Mouse (Mus musculus): ENCODE results near the gene Gtf2a1l. TPM values are rescaled to one million over a fixed set of nuclear protein-coding genes. Genes with fewer than 3 reads are reported as not detected.

Gene Gtf2a1l
- polyA plus RNA-seq (2014; fragmentation: Nextera tagmentation; extraction: Ambion mirVana), result not detected in 2 replicates

GRCm38 (mm10) chr17:88668452-88668851 lies at the start of gene Gtf2a1l:
Gene Gtf2a1l (plus strand): TSS chr17:88668660.
- no peaks in the 10 kb centered on the region for H3K36me3 ChIP-seq (ENCODE audit: control insufficient read depth, insufficient read depth, low read length)
- ATAC-seq (ENCODE audit: low FRiP score, low TSS enrichment), result peak; percentile 71

GRCm38 (mm10) chr17:88620935-88621334 lies 47.5 kb upstream of the Gtf2a1l start:
- no peak for ATAC-seq (ENCODE audit: low FRiP score, low TSS enrichment)
- Histone ChIP-seq H3K36me3 (ENCODE audit: control insufficient read depth, insufficient read depth, low read length) (no peaks in the 10 kb centered on the region), H3K27ac (ENCODE audit: low read depth, low read length) (no peak overlapping the region), H3K4me1 (ENCODE audit: control insufficient read depth, insufficient read depth, low read length) (peaks cover 9% of the 10 kb centered on the region), H3K4me2 (replicated peaks; ENCODE audit: low read depth, low read length) (no peak overlapping the region), H3K4me3 (ENCODE audit: low read length) (no peak overlapping the region), H3K9me3 (ENCODE audit: control insufficient read depth, low read length) (no peaks in the 10 kb centered on the region), H3K27me3 (ENCODE audit: control insufficient read depth, insufficient read depth, low read length) (no peaks in the 10 kb centered on the region), H3K9ac (ENCODE audit: low read depth, low read length) (no peak overlapping the region)
- 89% methylated on average over 4 of the region's 4 CpGs for WGBS

More at GRCm38 (mm10) chr17:88668452-88668851, at the start of gene Gtf2a1l:
- H3K9me3 ChIP-seq (ENCODE audit: control insufficient read depth, low read length), result no peaks in the 10 kb centered on the region
- H3K4me2 ChIP-seq (replicated peaks; ENCODE audit: low read depth, low read length), result peak within 1 kb of the TSS; percentile 31
- 33% methylated on average over 21 of the region's 21 CpGs for WGBS
- H3K27me3 ChIP-seq (ENCODE audit: control insufficient read depth, insufficient read depth, low read length), result no peaks in the 10 kb centered on the region
- no peak within 1 kb of the TSS for H3K27ac ChIP-seq (ENCODE audit: low read depth, low read length)
- no peaks in the 10 kb centered on the region for H3K4me1 ChIP-seq (ENCODE audit: control insufficient read depth, insufficient read depth, low read length)
- no peak within 1 kb of the TSS for H3K9ac ChIP-seq (ENCODE audit: low read depth, low read length)
- peak within 1 kb of the TSS; percentile 6; the same call in 1 of the 2 replicates for H3K4me3 ChIP-seq (ENCODE audit: low read length)

GRCm38 (mm10) chr17:88621374-88621773 lies 47.1 kb upstream of the Gtf2a1l start:
- 83% methylated on average over 3 of the region's 3 CpGs for WGBS
- Histone ChIP-seq H3K36me3 (ENCODE audit: control insufficient read depth, insufficient read depth, low read length) (no peaks in the 10 kb centered on the region), H3K9me3 (ENCODE audit: control insufficient read depth, low read length) (no peaks in the 10 kb centered on the region), H3K27ac (ENCODE audit: low read depth, low read length) (no peak overlapping the region), H3K4me1 (ENCODE audit: control insufficient read depth, insufficient read depth, low read length) (peaks cover 13% of the 10 kb centered on the region), H3K4me2 (replicated peaks; ENCODE audit: low read depth, low read length) (no peak overlapping the region), H3K4me3 (ENCODE audit: low read length) (no peak overlapping the region), H3K27me3 (ENCODE audit: control insufficient read depth, insufficient read depth, low read length) (no peaks in the 10 kb centered on the region), H3K9ac (ENCODE audit: low read depth, low read length) (no peak overlapping the region)
- ATAC-seq (ENCODE audit: low FRiP score, low TSS enrichment), result no peak

- 95% methylated on average over 1 of the region's 1 CpGs for WGBS
- peaks cover 25% of the 10 kb centered on the region for H3K4me1 ChIP-seq (ENCODE audit: control insufficient read depth, insufficient read depth, low read length)
- H3K27me3 ChIP-seq (ENCODE audit: control insufficient read depth, insufficient read depth, low read length), result no peaks in the 10 kb centered on the region
- H3K9ac ChIP-seq (ENCODE audit: low read depth, low read length), result no peak overlapping the region
- H3K36me3 ChIP-seq (ENCODE audit: control insufficient read depth, insufficient read depth, low read length), result no peaks in the 10 kb centered on the region
- no peak overlapping the region for H3K4me2 ChIP-seq (replicated peaks; ENCODE audit: low read depth, low read length)
- H3K4me3 ChIP-seq (ENCODE audit: low read length), result no peak overlapping the region
- no peak overlapping the region for H3K27ac ChIP-seq (ENCODE audit: low read depth, low read length)
- H3K9me3 ChIP-seq (ENCODE audit: control insufficient read depth, low read length), result no peaks in the 10 kb centered on the region
- ATAC-seq (ENCODE audit: low FRiP score, low TSS enrichment), result no peak
Measured at GRCm38 (mm10) chr17:88622711-88623110, 45.7 kb upstream of the Gtf2a1l start.

DNA sequence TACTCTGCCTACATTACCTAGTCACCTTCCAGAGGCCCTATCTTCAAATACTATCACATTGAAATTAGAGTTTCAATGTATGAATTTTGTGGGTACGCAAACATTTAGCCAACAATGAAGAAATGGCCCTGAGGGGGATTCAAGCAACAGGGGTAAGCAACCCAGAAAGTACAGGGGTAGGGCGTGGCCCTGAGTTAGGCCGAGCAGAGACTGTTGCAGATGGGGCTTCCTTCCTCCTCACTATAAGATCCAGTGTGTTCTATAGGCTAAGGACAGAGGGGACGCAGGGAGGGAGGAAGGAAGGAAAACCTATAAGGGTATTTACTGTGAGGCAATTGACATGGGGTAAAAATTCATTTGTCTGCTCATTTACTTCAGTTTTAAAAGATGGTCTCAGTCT lies 44.1 kb upstream of the Gtf2a1l start:
- H3K4me1 ChIP-seq (ENCODE audit: control insufficient read depth, insufficient read depth, low read length), result peaks cover 36% of the 10 kb centered on the region
- H3K27me3 ChIP-seq (ENCODE audit: control insufficient read depth, insufficient read depth, low read length), result no peaks in the 10 kb centered on the region
- 88% methylated on average over 4 of the region's 4 CpGs for WGBS
- no peaks in the 10 kb centered on the region for H3K9me3 ChIP-seq (ENCODE audit: control insufficient read depth, low read length)
- H3K4me2 ChIP-seq (replicated peaks; ENCODE audit: low read depth, low read length), result no peak overlapping the region
- no peaks in the 10 kb centered on the region for H3K36me3 ChIP-seq (ENCODE audit: control insufficient read depth, insufficient read depth, low read length)
- H3K27ac ChIP-seq (ENCODE audit: low read depth, low read length), result no peak overlapping the region
- no peak overlapping the region for H3K4me3 ChIP-seq (ENCODE audit: low read length)
- no peak overlapping the region for H3K9ac ChIP-seq (ENCODE audit: low read depth, low read length)
- no peak for ATAC-seq (ENCODE audit: low FRiP score, low TSS enrichment)

DNA sequence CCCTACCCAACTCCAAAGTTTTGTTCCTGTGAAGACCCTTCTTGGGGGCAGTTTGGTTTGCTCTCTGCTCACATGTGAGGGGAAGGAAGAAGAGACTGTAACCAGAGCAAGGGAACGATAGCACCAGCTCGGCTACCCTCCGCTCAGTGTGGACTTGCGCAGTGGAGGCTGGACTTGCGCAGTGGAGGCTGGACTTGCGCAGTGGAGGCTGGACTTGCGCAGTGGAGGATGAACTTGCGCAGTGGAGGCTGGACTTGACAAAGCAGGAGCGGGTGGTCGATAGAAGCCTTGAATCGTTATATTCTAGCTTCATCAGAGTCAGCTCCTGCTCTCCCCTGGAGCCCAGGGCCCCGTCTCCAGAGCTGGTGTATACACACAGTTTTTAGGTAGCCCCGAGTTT lies 43.1 kb upstream of the Gtf2a1l start:
- Histone ChIP-seq H3K4me2 (replicated peaks; ENCODE audit: low read depth, low read length) (no peak overlapping the region), H3K4me3 (ENCODE audit: low read length) (no peak overlapping the region), H3K36me3 (ENCODE audit: control insufficient read depth, insufficient read depth, low read length) (no peaks in the 10 kb centered on the region), H3K27ac (ENCODE audit: low read depth, low read length) (peak overlapping the region; percentile 92; the same call in 1 of the 2 replicates), H3K9ac (ENCODE audit: low read depth, low read length) (no peak overlapping the region), H3K4me1 (ENCODE audit: control insufficient read depth, insufficient read depth, low read length) (peaks cover 45% of the 10 kb centered on the region), H3K9me3 (ENCODE audit: control insufficient read depth, low read length) (no peaks in the 10 kb centered on the region), H3K27me3 (ENCODE audit: control insufficient read depth, insufficient read depth, low read length) (no peaks in the 10 kb centered on the region)
- 92% methylated on average over 13 of the region's 13 CpGs for WGBS
- no peak for ATAC-seq (ENCODE audit: low FRiP score, low TSS enrichment)

DNA sequence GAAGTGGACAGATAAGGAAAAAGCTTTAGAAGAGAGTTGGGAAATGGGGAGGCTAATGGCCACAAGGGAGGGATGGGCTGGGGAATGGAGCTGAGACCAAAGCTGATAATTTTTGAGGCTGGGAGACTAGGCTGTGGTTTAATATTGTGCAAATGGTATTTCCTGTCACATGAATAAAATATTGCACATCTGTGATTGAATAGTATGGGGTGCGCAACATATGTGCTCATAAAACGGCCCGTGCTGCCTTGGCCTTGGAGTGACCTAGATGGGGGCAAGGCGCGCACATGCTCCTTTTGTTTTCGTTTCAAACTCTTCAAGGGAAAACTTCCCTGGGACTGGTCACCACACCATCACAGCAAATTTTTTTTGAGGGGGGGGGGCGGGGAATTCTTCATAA lies 42.5 kb upstream of the Gtf2a1l start:
- Histone ChIP-seq H3K4me2 (replicated peaks; ENCODE audit: low read depth, low read length) (peak overlapping the region; percentile 35; the same call in 1 of the 2 replicates), H3K4me1 (ENCODE audit: control insufficient read depth, insufficient read depth, low read length) (peaks cover 51% of the 10 kb centered on the region), H3K9ac (ENCODE audit: low read depth, low read length) (no peak overlapping the region), H3K4me3 (ENCODE audit: low read length) (no peak overlapping the region), H3K27ac (ENCODE audit: low read depth, low read length) (peak overlapping the region; percentile 92), H3K27me3 (ENCODE audit: control insufficient read depth, insufficient read depth, low read length) (no peaks in the 10 kb centered on the region), H3K36me3 (ENCODE audit: control insufficient read depth, insufficient read depth, low read length) (no peaks in the 10 kb centered on the region), H3K9me3 (ENCODE audit: control insufficient read depth, low read length) (no peaks in the 10 kb centered on the region)
- 45% methylated on average over 7 of the region's 7 CpGs for WGBS
- peak; percentile 12; the same call in 1 of the 2 replicates for ATAC-seq (ENCODE audit: low FRiP score, low TSS enrichment)

DNA sequence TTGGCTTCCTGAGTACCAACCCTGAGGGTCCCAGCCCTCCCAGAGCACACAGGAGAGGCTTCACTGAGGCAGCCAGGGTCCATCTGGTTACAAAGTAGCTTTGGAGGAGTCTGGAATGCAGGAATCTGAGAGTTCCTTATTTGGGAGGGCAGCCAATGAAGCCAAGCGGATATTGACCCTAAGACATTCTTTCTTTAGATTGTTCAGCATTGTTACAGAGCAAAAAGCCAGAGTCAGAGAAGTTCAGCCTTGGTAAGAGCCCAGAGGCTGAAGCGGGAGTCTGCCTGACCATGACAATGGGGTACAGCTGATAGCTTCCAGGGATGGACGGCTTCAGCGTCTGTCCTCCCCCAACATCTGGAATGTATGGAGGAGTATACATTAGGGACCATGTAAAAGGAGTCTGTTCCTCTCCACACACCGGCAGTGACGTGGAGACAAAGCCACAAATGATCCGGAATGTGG lies 42.1 kb upstream of the Gtf2a1l start:
- 24% methylated on average over 7 of the region's 7 CpGs for WGBS
- Histone ChIP-seq H3K27ac (ENCODE audit: low read depth, low read length) (peak overlapping the region; percentile 92), H3K9ac (ENCODE audit: low read depth, low read length) (no peak overlapping the region), H3K4me2 (replicated peaks; ENCODE audit: low read depth, low read length) (peak overlapping the region; percentile 35), H3K4me1 (ENCODE audit: control insufficient read depth, insufficient read depth, low read length) (peaks cover 53% of the 10 kb centered on the region), H3K4me3 (ENCODE audit: low read length) (peak overlapping the region; percentile 11; the same call in 1 of the 2 replicates), H3K9me3 (ENCODE audit: control insufficient read depth, low read length) (no peaks in the 10 kb centered on the region), H3K36me3 (ENCODE audit: control insufficient read depth, insufficient read depth, low read length) (no peaks in the 10 kb centered on the region), H3K27me3 (ENCODE audit: control insufficient read depth, insufficient read depth, low read length) (no peaks in the 10 kb centered on the region)
- ATAC-seq (ENCODE audit: low FRiP score, low TSS enrichment), result peak; percentile 50

- H3K4me3 ChIP-seq (ENCODE audit: low read length), result peak overlapping the region; percentile 11
- no peak for ATAC-seq (ENCODE audit: low FRiP score, low TSS enrichment)
- H3K9me3 ChIP-seq (ENCODE audit: control insufficient read depth, low read length), result no peaks in the 10 kb centered on the region
- peaks cover 61% of the 10 kb centered on the region for H3K4me1 ChIP-seq (ENCODE audit: control insufficient read depth, insufficient read depth, low read length)
- H3K4me2 ChIP-seq (replicated peaks; ENCODE audit: low read depth, low read length), result peak overlapping the region; percentile 35
- peak overlapping the region; percentile 92 for H3K27ac ChIP-seq (ENCODE audit: low read depth, low read length)
- 33% methylated on average over 7 of the region's 7 CpGs for WGBS
- no peaks in the 10 kb centered on the region for H3K36me3 ChIP-seq (ENCODE audit: control insufficient read depth, insufficient read depth, low read length)
- H3K27me3 ChIP-seq (ENCODE audit: control insufficient read depth, insufficient read depth, low read length), result no peaks in the 10 kb centered on the region
- H3K9ac ChIP-seq (ENCODE audit: low read depth, low read length), result no peak overlapping the region
Measured at GRCm38 (mm10) chr17:88627150-88627549, 41.3 kb upstream of the Gtf2a1l start.
